Mouse (Mus musculus): Measurements from ENCODE around the gene Olfr1101.

GRCm38 (mm10) chr2:86991121-86991520 is at the start of gene Olfr1101:
- TF ChIP-seq POLR2A (IDR thresholded peaks at IDR 0.05; ENCODE audit: borderline replicate concordance, insufficient read depth, low read length), result no peak
- no peak for TF ChIP-seq CTCF (IDR thresholded peaks at IDR 0.05; ENCODE audit: borderline replicate concordance, insufficient read depth, low read depth, low read length)
